Mouse (Mus musculus) gastrocnemius, postnatal 14 days (tissue): ENCODE measurements around the gene Mrpl4. TPM values are rescaled to one million over a fixed set of nuclear protein-coding genes. Genes with fewer than 3 reads are reported as not detected.
"Not testable (repeated sequence)": the region's sequence is repeated elsewhere in the genome, so short reads cannot be mapped to it uniquely, and the experiment has no call there.

Experiments
- DNase-seq: peaks from one replicate; pipeline ENCODE4 v3.0.0; 2021; ENCODE audit warnings: mixed read lengths
- intact Hi-C: fragments of 180-260 bp; cut with DNase I; formaldehyde crosslinking; loops from one replicate; pipeline ENCODE4 v1.15.1; 2025; ENCODE audit warnings: low total_unique reads
- microRNA-seq, 2 experiments: library from miRNA; unstranded; fragments of <30 nt; microRNA quantifications; one replicate each; pipeline ENCODE4 v1.2.0; 2021
- total RNA-seq, 2 experiments: library from RNA; stranded (reverse); gene quantifications; 2 replicates each; pipeline ENCODE4 v1.2.3; 2021

The Mrpl4 gene
- total RNA-seq, 2 experiments from 2014 or later = 50.8 to 54.9 TPM

DNA sequence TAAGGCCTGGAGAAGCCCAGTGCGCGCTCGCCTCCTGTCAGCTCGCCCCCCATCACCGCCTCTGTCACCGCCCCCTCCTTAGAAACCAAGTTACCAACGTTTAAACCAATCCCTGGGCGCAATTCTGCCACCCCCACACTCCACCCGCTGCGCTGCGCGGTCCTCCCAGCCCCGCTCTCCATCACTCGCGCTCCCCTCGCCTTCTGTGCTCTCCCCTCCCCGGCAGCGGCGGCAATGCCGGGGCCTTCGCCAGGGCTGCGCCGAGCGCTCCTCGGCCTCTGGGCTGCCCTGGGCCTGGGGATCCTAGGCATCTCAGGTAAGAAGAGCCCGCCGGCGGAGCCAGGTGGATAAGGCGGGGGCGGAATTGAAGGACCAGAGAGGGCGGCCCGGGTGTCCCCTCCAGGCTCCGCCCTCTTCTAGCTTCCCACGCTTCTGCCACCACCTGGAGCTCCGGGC lies 29.4 kb downstream of the Mrpl4 start, which contains the start of gene Icam5:
Icam5 (plus strand) TSS at position 178 of the 456 bp plus-strand sequence.
- intact Hi-C loops = loop anchor here (5.0 kb wide), 1 partner anchor 105 kb away; no protein-coding TSS in a partner anchor
- DNase-seq = peak; percentile 23

DNA sequence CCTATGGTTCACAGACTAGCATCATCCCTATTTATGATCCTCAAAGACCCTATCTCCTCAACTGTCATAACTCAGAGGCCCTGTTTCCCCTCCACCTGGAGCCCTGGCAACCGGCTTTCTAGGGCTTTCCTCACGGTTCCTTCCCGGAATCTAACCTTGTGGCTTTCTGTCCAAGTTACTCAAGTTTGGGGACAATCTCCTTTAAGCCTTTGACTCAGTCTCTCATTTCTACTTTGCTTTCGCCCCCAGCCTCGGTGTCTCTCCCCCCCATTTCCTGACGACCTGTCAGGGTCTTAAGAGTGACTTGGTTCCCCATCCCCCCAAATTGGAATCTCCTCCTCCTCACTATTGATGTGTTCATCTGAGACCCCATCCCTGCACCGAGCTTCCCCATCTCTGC lies 30.0 kb downstream of the Mrpl4 start:
- intact Hi-C loops = loop anchor here (5.0 kb wide), 1 partner anchor 105 kb away; no protein-coding TSS in a partner anchor
- DNase-seq = no peak

DNA sequence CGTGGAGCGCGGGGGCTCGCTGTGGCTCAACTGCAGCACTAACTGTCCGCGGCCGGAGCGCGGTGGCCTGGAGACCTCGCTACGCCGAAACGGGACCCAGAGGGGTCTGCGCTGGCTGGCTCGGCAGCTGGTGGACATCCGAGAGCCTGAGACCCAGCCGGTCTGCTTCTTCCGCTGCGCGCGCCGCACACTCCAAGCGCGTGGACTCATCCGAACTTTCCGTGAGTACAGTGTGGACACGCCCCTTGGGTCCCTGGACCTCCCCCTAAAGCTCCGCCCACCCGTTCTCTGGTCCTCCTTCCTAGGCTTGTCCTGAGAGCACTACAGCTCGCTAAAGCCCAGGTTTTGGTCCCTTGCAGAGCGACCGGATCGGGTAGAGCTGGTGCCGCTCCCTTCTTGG lies 30.6 kb downstream of the Mrpl4 start:
- DNase-seq = peak; percentile 85
- intact Hi-C loops = loop anchor here (5.0 kb wide), 1 partner anchor 104 kb away; no protein-coding TSS in a partner anchor

DNA sequence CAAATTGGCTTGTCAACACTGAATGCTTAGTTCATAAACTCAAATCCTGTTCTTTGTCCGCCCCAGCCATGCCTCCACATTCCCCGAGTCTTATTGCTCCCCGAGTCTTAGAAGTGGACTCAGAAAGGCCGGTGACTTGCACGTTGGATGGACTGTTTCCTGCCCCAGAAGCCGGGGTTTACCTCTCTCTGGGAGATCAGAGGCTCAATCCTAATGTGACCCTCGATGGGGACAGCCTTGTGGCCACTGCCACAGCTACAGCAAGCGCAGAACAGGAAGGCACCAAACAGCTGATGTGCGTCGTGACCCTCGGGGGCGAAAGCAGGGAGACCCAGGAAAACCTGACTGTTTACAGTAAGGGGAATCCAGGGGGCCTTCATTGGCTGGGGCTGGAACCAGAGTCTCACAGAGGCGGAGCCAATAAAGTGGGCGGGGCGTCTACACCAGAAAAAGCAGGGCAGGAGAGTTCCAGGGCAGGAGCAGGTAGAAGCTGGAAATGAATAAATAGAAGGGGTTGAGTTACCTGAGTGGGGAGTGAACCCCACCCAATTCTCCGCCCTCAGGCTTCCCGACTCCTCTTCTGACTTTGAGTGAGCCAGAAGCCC lies 32.0 kb downstream of the Mrpl4 start:
- intact Hi-C loops = loop anchor here (5.0 kb wide), 1 partner anchor 103 kb away; no protein-coding TSS in a partner anchor
- DNase-seq = no peak

DNA sequence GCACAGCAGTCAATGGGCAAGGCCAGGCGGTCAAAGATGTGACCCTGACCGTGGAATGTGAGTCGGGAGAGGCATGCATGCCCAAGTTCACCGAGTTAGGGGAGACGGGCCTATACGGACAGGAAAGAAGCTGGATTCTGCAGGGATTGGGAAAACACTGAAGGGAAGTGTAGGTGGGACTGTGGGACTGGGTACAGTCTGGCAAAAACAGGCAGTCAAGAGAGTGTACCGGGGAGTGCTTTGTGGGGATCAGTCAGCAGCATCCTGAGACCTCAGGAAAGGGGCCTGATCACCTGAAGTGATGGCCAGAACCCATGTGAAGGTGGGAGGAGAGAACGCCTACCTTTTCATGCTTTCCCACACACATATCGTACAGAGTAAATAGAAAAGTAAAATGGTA lies 33.0 kb downstream of the Mrpl4 start:
- DNase-seq = no peak
- intact Hi-C loops = no loop called here

DNA sequence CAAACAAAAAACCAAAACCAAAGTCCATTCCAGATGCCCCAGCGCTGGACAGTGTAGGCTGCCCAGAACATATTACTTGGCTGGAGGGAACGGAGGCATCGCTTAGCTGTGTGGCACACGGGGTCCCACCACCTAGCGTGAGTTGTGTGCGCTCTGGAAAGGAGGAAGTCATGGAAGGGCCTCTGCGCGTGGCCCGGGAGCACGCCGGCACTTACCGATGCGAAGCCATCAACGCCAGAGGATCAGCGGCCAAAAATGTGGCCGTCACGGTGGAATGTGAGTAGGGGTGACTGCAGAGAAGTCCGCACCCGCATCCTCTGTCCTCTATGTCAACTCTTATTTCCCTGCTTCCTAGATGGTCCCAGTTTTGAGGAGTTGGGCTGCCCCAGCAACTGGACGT lies 33.6 kb downstream of the Mrpl4 start:
- intact Hi-C loops = no loop called here

DNA sequence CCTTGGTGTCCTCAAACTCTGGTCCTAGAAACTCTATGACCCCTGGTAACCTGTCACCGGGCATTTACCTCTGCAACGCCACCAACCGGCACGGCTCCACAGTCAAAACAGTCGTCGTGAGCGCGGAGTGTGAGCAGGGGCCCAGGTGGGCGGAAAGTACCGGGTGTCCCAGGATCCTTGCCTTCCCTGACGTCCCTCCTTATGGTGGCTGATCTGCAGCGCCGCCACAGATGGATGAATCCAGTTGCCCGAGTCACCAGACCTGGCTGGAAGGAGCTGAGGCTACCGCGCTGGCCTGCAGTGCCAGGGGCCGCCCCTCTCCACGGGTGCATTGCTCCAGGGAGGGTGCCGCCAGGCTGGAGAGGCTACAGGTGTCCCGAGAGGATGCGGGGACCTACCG lies 34.1 kb downstream of the Mrpl4 start:
- peak; percentile 5 for DNase-seq
- intact Hi-C loops = no loop called here

More for the DNA sequence above, 33.6 kb downstream of the Mrpl4 start:
- DNase-seq = no peak

DNA sequence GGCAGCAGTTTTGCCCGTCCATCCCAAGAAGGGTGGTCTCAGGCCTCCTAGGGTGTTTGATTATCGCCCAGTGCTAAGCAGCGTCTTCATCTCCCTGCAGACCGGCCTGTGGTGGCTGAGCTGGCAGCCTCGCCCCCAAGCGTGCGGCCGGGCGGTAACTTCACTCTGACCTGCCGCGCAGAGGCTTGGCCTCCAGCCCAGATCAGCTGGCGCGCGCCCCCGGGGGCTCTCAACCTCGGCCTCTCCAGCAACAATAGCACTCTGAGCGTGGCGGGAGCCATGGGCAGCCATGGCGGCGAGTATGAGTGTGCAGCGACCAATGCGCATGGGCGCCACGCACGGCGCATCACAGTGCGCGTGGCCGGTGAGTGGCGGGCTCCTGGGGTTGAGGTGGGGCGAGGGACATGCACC lies 34.9 kb downstream of the Mrpl4 start:
- intact Hi-C loops = no loop called here

DNA sequence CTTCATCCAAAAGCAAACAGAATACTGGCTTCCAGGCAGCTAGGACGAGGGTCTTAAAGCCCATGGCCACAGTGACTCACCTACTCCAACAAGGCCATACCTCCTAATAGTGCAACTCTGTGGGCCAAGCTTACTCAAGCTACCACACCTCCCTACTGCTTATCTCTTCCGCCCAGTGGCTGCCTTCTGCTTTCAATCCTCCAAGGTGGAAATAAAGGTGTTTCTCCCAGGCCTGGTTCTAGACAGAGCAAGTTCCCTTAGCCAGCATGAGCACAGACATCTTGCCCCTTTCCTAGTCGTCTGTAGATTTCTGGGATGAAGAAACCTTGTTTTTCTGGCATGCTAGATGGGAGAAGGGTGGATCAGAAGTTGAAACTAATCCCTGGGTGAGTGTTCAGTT lies 37.2 kb downstream of the Mrpl4 start:
- intact Hi-C loops = no loop called here

More for the DNA sequence above, 34.9 kb downstream of the Mrpl4 start:
- DNase-seq = peak; percentile 25

DNA sequence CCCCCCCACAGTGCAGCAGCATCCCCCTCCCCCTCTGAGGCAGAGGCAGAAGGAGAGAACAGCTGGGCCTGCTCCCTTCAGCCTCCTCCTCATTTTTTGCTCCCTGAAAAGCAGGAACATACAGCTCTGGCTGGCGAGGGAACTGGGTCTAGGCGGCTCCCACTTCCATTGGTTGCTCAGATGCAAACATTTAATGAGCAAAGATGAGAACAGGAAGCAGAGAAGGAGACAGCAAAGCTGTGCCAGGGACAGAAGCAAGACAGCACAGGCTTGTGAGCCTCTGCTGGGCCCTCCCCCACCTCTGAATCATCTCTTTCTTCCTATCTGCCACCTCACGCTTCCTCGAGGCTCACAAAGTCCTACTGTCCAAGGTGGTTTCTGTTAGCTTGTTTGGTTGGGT lies 38.8 kb downstream of the Mrpl4 start:
- no peak for DNase-seq
- intact Hi-C loops = no loop called here

More for the DNA sequence above, 37.2 kb downstream of the Mrpl4 start:
- DNase-seq = no peak

DNA sequence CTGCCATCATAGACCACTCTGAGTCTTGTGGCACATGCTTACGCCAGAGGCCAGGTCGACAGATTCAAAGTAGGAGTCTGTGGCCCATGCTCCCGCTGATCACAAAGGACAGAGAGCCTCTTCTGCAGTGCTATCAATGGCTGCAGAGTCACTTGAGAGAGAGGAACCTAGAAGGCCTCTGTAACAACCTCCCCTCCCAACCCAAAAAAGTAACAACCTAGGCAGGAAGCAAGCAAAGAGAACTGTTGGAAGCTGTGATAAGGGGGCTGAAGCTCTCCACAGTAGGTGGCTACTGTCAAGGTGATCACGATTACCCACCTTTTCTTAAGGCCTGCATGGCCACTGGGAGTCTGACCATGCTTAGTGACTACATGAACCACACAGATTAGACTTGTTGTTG lies 41.0 kb downstream of the Mrpl4 start:
- no peak for DNase-seq
- intact Hi-C loops = no loop called here

DNA sequence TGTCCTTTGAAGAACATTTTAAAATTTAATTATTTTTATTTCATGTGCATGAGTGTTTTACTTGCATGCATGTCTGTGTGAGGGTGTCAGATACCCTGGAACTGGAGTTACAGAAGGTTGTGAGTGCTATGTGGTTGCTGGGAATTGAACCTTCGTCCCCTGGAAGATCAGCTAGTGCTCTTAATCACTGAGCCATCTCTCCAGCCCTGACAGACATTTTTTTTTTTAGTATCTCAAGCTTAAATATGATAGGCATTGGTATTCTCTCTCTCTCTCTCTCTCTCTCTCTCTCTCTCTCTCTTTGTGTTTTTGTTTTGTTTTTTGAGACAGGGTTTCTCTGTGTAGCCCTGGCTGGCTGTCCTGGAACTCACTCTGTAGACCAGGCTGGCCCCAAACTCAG lies 42.2 kb downstream of the Mrpl4 start:
- intact Hi-C loops, DNase-seq: not testable (repeated sequence)

DNA sequence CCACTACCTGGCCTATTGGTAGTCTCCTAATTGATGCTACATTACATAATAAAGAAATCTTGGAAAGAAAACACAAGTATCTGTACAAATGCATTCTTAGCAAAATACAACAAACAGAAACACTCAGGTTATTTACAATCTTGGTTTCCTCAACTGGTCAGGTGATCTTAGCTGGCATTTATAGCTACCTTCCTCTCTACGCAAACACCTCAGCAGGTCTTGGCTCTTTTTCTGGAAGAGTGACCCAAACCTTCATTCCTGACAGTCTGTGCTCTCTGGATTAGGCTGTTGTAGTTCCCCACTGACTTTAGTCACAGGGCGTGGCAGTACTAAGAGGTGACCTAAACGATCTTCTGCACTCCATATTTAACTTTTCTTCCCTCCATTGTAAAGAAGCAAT lies 42.7 kb downstream of the Mrpl4 start:
- intact Hi-C loops = no loop called here
- DNase-seq = no peak

DNA sequence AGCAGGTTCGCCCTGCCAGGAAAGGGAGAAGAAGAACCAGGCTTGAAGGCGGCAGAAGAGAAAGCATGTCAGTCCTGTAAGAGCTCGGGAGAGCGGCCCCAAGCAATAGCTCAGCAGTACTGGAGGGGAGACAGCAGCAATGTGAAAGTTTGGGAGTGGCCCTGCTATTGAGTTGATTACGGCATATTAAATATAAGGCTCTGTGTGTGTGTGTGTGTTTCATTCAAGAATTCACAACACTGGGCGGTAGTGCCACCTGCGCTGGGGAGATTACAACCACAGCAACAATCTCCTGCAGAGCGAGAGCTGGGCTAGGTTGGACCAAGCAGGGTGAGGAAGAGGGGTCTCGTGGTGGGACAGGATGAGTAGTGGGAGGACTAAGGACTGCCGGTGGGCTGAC lies 49.0 kb downstream of the Mrpl4 start:
- intact Hi-C loops = no loop called here
- no peak for DNase-seq

Small RNA genes within 50 kb of the gene (microRNA-seq; reads per million reads assigned to microRNA genes)
- 0 reads per million in 2 experiments for gene Mir1900

Other genes starting within 250 kb of the Mrpl4 start
- gene Col5a3, start 187.7 kb upstream of the Mrpl4 start, total RNA-seq = 10 to 100 TPM; 55.2 to 69.0 TPM
- under 1 TPM in 1 of 2 experiments, not detected in 1; 0.22 TPM for gene Rdh8, start 184.2 kb upstream of the Mrpl4 start, total RNA-seq
- 1 to 10 TPM; 3.3 to 3.4 TPM for gene A230050P20Rik, start 134.1 kb upstream of the Mrpl4 start, total RNA-seq
- 1 to 10 TPM; 3.5 to 4.1 TPM for gene Angptl6, start 123.0 kb upstream of the Mrpl4 start, total RNA-seq
- gene Ppan, start 114.6 kb upstream of the Mrpl4 start, total RNA-seq = 10 to 100 TPM in 1 of 2 experiments, 1 to 10 TPM in 1; 9.7 to 11.9 TPM
- gene Eif3g, start 104.1 kb upstream of the Mrpl4 start, total RNA-seq = 100 to 1,000 TPM; 105 to 114 TPM
- 10 to 100 TPM; 11.6 to 12.8 TPM for gene Dnmt1, start 42.9 kb upstream of the Mrpl4 start, total RNA-seq
- gene S1pr2, start 26.0 kb upstream of the Mrpl4 start, total RNA-seq = 1 to 10 TPM; 4.5 to 7.8 TPM
- 1 to 10 TPM; 3.1 to 3.4 TPM for gene Icam1, start 13.2 kb downstream of the Mrpl4 start, total RNA-seq
- under 1 TPM; 0.29 to 0.43 TPM for gene Icam4, start 26.6 kb downstream of the Mrpl4 start, total RNA-seq
- under 1 TPM; 0.07 to 0.10 TPM for gene Icam5, start 29.3 kb downstream of the Mrpl4 start, total RNA-seq
- not detected for gene Zglp1, start 64.4 kb downstream of the Mrpl4 start, total RNA-seq
- under 1 TPM in 1 of 2 experiments, not detected in 1; 0.13 TPM for gene Gm49373, start 70.4 kb downstream of the Mrpl4 start, total RNA-seq
- gene Fdx1l, start 70.9 kb downstream of the Mrpl4 start, total RNA-seq = 10 to 100 TPM; 25.5 to 26.5 TPM
- gene Gm38431, start 89.3 kb downstream of the Mrpl4 start, total RNA-seq = 1 to 10 TPM in 1 of 2 experiments, under 1 TPM in 1; 0.92 to 1.1 TPM
- 10 to 100 TPM; 16.2 to 19.6 TPM for gene Raver1, start 89.3 kb downstream of the Mrpl4 start, total RNA-seq
- 1 to 10 TPM; 4.9 to 5.3 TPM for gene Tyk2, start 128.5 kb downstream of the Mrpl4 start, total RNA-seq
- gene Cdc37, start 147.2 kb downstream of the Mrpl4 start, total RNA-seq = 100 to 1,000 TPM; 138 to 139 TPM
- gene Pde4a, start 163.0 kb downstream of the Mrpl4 start, total RNA-seq = 10 to 100 TPM; 26.1 to 27.1 TPM
- gene Keap1, start 236.6 kb downstream of the Mrpl4 start, total RNA-seq = 10 to 100 TPM; 53.6 to 55.2 TPM
- under 1 TPM; 0.10 to 0.27 TPM for gene S1pr5, start 245.7 kb downstream of the Mrpl4 start, total RNA-seq